Mouse (Mus musculus): Measurements from ENCODE around the gene Srcin1. TPM values are rescaled to one million over a fixed set of nuclear protein-coding genes. Genes with fewer than 3 reads are reported as not detected.

Gene Srcin1
- polyA plus RNA-seq, 1 experiment = 7.7 TPM

DNA sequence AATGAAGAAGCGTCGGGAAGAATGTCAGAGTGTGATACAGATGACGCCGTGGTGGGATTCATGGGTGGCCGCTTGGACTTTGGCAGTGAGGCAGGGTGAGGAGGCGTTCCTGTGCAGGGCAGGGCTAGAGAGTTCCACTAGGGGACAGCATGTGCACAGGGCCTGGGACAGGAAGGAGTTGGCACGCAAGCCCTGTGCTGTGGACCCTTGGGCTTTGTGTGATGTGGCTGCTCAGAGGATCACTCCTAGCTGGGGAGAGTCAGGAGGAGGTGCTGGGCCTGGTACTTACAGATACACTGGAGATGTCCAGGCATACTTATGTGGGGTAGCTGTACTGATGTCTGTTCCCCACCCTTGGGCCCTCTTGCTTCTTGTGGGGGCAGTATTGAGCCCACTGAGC lies 106.2 kb downstream of the Srcin1 start:
- Histone ChIP-seq H3K27me3 (ENCODE audit: control insufficient read depth, insufficient read depth, low read length, poor library complexity, severe bottlenecking) (no peaks in the 10 kb centered on the region), H3K4me3 (ENCODE audit: low read depth, low read length) (no peak overlapping the region), H3K36me3 (ENCODE audit: control insufficient read depth, insufficient read depth, low read length, poor library complexity, severe bottlenecking) (peaks cover 24% of the 10 kb centered on the region), H3K4me1 (ENCODE audit: control insufficient read depth, insufficient read depth, low read length) (peaks cover 5% of the 10 kb centered on the region), H3K9ac (ENCODE audit: low read depth, poor library complexity, severe bottlenecking) (no peak overlapping the region), H3K27ac (ENCODE audit: insufficient read depth, low read length) (no peak overlapping the region), H3K9me3 (replicated peaks; ENCODE audit: control insufficient read depth, insufficient read depth, low read length, poor library complexity, severe bottlenecking) (no peaks in the 10 kb centered on the region)
- TF ChIP-seq CTCF (IDR thresholded peaks at IDR 0.05; ENCODE audit: low read depth, low read length) (no peak), POLR2A (IDR thresholded peaks at IDR 0.05; ENCODE audit: insufficient read depth, low read length) (no peak), EP300 (IDR thresholded peaks at IDR 0.05; ENCODE audit: insufficient read depth, low read depth, low read length) (no peak)

DNA sequence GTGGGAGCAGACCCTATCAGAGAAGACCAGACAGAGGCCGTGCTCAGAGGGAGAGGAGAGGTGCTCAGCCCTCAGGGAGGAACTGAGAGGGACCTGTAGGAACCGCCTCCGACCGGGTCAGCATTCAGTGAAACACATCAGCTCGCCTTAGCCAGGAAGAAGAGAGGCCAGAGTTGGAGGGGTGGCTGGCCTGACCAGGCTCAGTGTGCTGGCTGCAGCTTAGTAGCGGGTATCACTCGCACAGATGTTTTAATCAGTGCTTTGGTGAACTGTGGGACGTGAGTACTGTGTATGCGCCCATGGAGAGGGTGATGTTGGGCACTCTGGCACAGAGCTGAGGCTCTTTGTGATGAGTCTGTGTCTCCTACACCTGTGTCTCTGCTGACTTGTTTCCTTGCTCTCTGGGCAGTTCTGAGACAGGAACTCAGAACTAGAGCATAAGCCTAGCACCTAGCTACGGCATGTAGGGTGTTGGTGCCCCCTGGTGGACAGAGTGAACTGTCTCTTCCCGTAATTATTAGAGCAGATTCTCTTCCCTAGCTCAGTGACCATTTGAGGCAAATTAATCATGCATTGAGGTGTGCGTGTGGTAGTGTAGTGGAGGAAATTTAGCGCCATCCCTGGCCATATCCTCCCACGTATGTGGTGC lies 107.2 kb downstream of the Srcin1 start:
- TF ChIP-seq CTCF (IDR thresholded peaks at IDR 0.05; ENCODE audit: low read depth, low read length) (peak; percentile 91), POLR2A (IDR thresholded peaks at IDR 0.05; ENCODE audit: insufficient read depth, low read length) (no peak), EP300 (IDR thresholded peaks at IDR 0.05; ENCODE audit: insufficient read depth, low read depth, low read length) (0 out of 2 replicates have a peak, but pooled peaks have one; percentile 25)
- H3K9ac ChIP-seq (ENCODE audit: low read depth, poor library complexity, severe bottlenecking) = no peak overlapping the region
- H3K4me3 ChIP-seq (ENCODE audit: low read depth, low read length) = no peak overlapping the region
- peak overlapping the region; percentile 40 for H3K27ac ChIP-seq (ENCODE audit: insufficient read depth, low read length)
- no peaks in the 10 kb centered on the region for H3K27me3 ChIP-seq (ENCODE audit: control insufficient read depth, insufficient read depth, low read length, poor library complexity, severe bottlenecking)
- peaks cover 25% of the 10 kb centered on the region for H3K36me3 ChIP-seq (ENCODE audit: control insufficient read depth, insufficient read depth, low read length, poor library complexity, severe bottlenecking)
- H3K9me3 ChIP-seq (replicated peaks; ENCODE audit: control insufficient read depth, insufficient read depth, low read length, poor library complexity, severe bottlenecking) = no peaks in the 10 kb centered on the region
- H3K4me1 ChIP-seq (ENCODE audit: control insufficient read depth, insufficient read depth, low read length) = peaks cover 5% of the 10 kb centered on the region

- TF ChIP-seq CTCF (IDR thresholded peaks at IDR 0.05; ENCODE audit: low read depth, low read length) (no peak), POLR2A (IDR thresholded peaks at IDR 0.05; ENCODE audit: insufficient read depth, low read length) (no peak), EP300 (IDR thresholded peaks at IDR 0.05; ENCODE audit: insufficient read depth, low read depth, low read length) (no peak)
- H3K9ac ChIP-seq (ENCODE audit: low read depth, poor library complexity, severe bottlenecking) = no peak overlapping the region
- H3K4me1 ChIP-seq (ENCODE audit: control insufficient read depth, insufficient read depth, low read length) = peaks cover 5% of the 10 kb centered on the region
- no peaks in the 10 kb centered on the region for H3K9me3 ChIP-seq (replicated peaks; ENCODE audit: control insufficient read depth, insufficient read depth, low read length, poor library complexity, severe bottlenecking)
- peaks cover 27% of the 10 kb centered on the region for H3K36me3 ChIP-seq (ENCODE audit: control insufficient read depth, insufficient read depth, low read length, poor library complexity, severe bottlenecking)
- no peak overlapping the region for H3K27ac ChIP-seq (ENCODE audit: insufficient read depth, low read length)
- H3K27me3 ChIP-seq (ENCODE audit: control insufficient read depth, insufficient read depth, low read length, poor library complexity, severe bottlenecking) = no peaks in the 10 kb centered on the region
- H3K4me3 ChIP-seq (ENCODE audit: low read depth, low read length) = no peak overlapping the region
These were observed 109.4 kb downstream of the Srcin1 start for GRCm38 (mm10) chr11:97466444-97467160.

GRCm38 (mm10) chr11:97465957-97466356 lies 110.0 kb downstream of the Srcin1 start:
- H3K9ac ChIP-seq (ENCODE audit: low read depth, poor library complexity, severe bottlenecking) = no peak overlapping the region
- H3K36me3 ChIP-seq (ENCODE audit: control insufficient read depth, insufficient read depth, low read length, poor library complexity, severe bottlenecking) = peaks cover 27% of the 10 kb centered on the region
- H3K9me3 ChIP-seq (replicated peaks; ENCODE audit: control insufficient read depth, insufficient read depth, low read length, poor library complexity, severe bottlenecking) = no peaks in the 10 kb centered on the region
- H3K27me3 ChIP-seq (ENCODE audit: control insufficient read depth, insufficient read depth, low read length, poor library complexity, severe bottlenecking) = no peaks in the 10 kb centered on the region
- no peak overlapping the region for H3K27ac ChIP-seq (ENCODE audit: insufficient read depth, low read length)
- no peak for TF ChIP-seq EP300 (IDR thresholded peaks at IDR 0.05; ENCODE audit: insufficient read depth, low read depth, low read length)
- TF ChIP-seq CTCF (IDR thresholded peaks at IDR 0.05; ENCODE audit: low read depth, low read length) = no peak
- no peak for TF ChIP-seq POLR2A (IDR thresholded peaks at IDR 0.05; ENCODE audit: insufficient read depth, low read length)
- H3K4me1 ChIP-seq (ENCODE audit: control insufficient read depth, insufficient read depth, low read length) = peaks cover 5% of the 10 kb centered on the region
- H3K4me3 ChIP-seq (ENCODE audit: low read depth, low read length) = no peak overlapping the region

GRCm38 (mm10) chr11:97463991-97464390 lies 112.0 kb downstream of the Srcin1 start:
- no peaks in the 10 kb centered on the region for H3K27me3 ChIP-seq (ENCODE audit: control insufficient read depth, insufficient read depth, low read length, poor library complexity, severe bottlenecking)
- peaks cover 5% of the 10 kb centered on the region for H3K4me1 ChIP-seq (ENCODE audit: control insufficient read depth, insufficient read depth, low read length)
- H3K4me3 ChIP-seq (ENCODE audit: low read depth, low read length) = no peak overlapping the region
- no peak overlapping the region for H3K9ac ChIP-seq (ENCODE audit: low read depth, poor library complexity, severe bottlenecking)
- no peak for TF ChIP-seq CTCF (IDR thresholded peaks at IDR 0.05; ENCODE audit: low read depth, low read length)
- TF ChIP-seq POLR2A (IDR thresholded peaks at IDR 0.05; ENCODE audit: insufficient read depth, low read length) = no peak
- no peak for TF ChIP-seq EP300 (IDR thresholded peaks at IDR 0.05; ENCODE audit: insufficient read depth, low read depth, low read length)
- peaks cover 30% of the 10 kb centered on the region for H3K36me3 ChIP-seq (ENCODE audit: control insufficient read depth, insufficient read depth, low read length, poor library complexity, severe bottlenecking)
- no peaks in the 10 kb centered on the region for H3K9me3 ChIP-seq (replicated peaks; ENCODE audit: control insufficient read depth, insufficient read depth, low read length, poor library complexity, severe bottlenecking)
- H3K27ac ChIP-seq (ENCODE audit: insufficient read depth, low read length) = no peak overlapping the region

- no peaks in the 10 kb centered on the region for H3K9me3 ChIP-seq (replicated peaks; ENCODE audit: control insufficient read depth, insufficient read depth, low read length, poor library complexity, severe bottlenecking)
- H3K4me3 ChIP-seq (ENCODE audit: low read depth, low read length) = peak overlapping the region; percentile 70
- peaks cover 31% of the 10 kb centered on the region for H3K36me3 ChIP-seq (ENCODE audit: control insufficient read depth, insufficient read depth, low read length, poor library complexity, severe bottlenecking)
- H3K27ac ChIP-seq (ENCODE audit: insufficient read depth, low read length) = no peak overlapping the region
- peak overlapping the region; percentile 53 for H3K9ac ChIP-seq (ENCODE audit: low read depth, poor library complexity, severe bottlenecking)
- no peaks in the 10 kb centered on the region for H3K27me3 ChIP-seq (ENCODE audit: control insufficient read depth, insufficient read depth, low read length, poor library complexity, severe bottlenecking)
- TF ChIP-seq EP300 (IDR thresholded peaks at IDR 0.05; ENCODE audit: insufficient read depth, low read depth, low read length) (no peak), POLR2A (IDR thresholded peaks at IDR 0.05; ENCODE audit: insufficient read depth, low read length) (no peak)
- no peaks in the 10 kb centered on the region for H3K4me1 ChIP-seq (ENCODE audit: control insufficient read depth, insufficient read depth, low read length)
These were observed 112.8 kb downstream of the Srcin1 start for GRCm38 (mm10) chr11:97463166-97463565.

Data from ES-Bruce4 (cell line).